Mouse (Mus musculus): ENCODE results near the gene Rras2.

GRCm38 (mm10) chr7:114070458-114070840 is 47.1 kb downstream of the Rras2 start:
- TF ChIP-seq CTCF (IDR thresholded peaks at IDR 0.05; ENCODE audit: extremely low read depth, insufficient read depth, low read length) (no peak), POLR2A (IDR thresholded peaks at IDR 0.05; ENCODE audit: extremely low read depth, insufficient read depth, low read length) (no peak)
